Mouse (Mus musculus): ENCODE results near the gene Dnph1.

DNA sequence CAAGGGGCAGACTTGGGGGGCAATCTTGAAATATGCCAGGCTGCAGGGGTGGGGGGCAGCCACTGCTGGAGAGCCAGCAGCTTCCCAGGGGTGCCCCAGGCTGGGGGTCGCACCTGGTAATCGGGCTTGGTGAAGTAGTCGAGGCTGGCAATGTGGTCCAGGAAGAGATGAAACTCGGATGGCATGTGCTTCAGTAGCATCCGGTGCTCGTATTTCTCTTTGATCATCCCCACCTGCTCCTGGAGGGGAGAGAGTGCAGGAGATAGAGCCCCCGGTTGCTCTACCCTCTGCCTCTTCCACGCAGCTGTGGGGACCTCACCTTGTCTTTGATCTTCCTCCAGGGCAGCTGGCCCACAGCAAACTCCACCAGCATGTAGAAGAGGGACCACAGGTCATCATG is 19.9 kb upstream of the Dnph1 start:
- TF ChIP-seq EP300 (IDR thresholded peaks at IDR 0.05; ENCODE audit: low read depth) (no peak), CTCF (IDR thresholded peaks at IDR 0.05; ENCODE audit: low read depth) (no peak)
